Mouse (Mus musculus) heart, embryonic 12.5 days (tissue): Measurements from ENCODE around the gene Oip5. TPM values are rescaled to one million over a fixed set of nuclear protein-coding genes. Genes with fewer than 3 reads are reported as not detected.

Experiments used
- ATAC-seq: fragments of 200-750 bp; cut with Nextera tagmentation; 2 replicates; pipeline ENCODE4 v1.8.0; 2017; ENCODE audit warnings: moderate TSS enrichment, moderate library complexity; ENCODE audit not compliant: insufficient number of reproducible peaks, low FRiP score
- H3K27ac ChIP-seq: fragments of 300-500 bp; sonication (generic); 2 replicates; pipeline ENCODE4 v1.5.1; 2016; ENCODE audit warnings: mild to moderate bottlenecking, moderate library complexity; ENCODE audit not compliant: poor library complexity, severe bottlenecking
- H3K27me3 ChIP-seq: fragments of 300-500 bp; sonication (generic); replicated peaks from 2 replicates; pipeline ENCODE4 v1.6.1; 2016; ENCODE audit warnings: mild to moderate bottlenecking, moderate library complexity
- H3K36me3 ChIP-seq: fragments of 300-500 bp; sonication (generic); 2 replicates; pipeline ENCODE4 v1.6.1; 2016; ENCODE audit warnings: mild to moderate bottlenecking, moderate library complexity
- H3K4me1 ChIP-seq: fragments of 300-500 bp; sonication (generic); replicated peaks from 2 replicates; pipeline ENCODE4 v1.6.1; 2016; ENCODE audit warnings: mild to moderate bottlenecking
- H3K4me2 ChIP-seq: fragments of 300-500 bp; sonication (generic); 2 replicates; pipeline ENCODE4 v1.6.1; 2016; ENCODE audit warnings: mild to moderate bottlenecking, moderate library complexity
- H3K4me3 ChIP-seq: fragments of 300-500 bp; sonication (generic); 2 replicates; pipeline ENCODE4 v1.5.1; 2016; ENCODE audit warnings: mild to moderate bottlenecking
- H3K9ac ChIP-seq: fragments of 300-500 bp; sonication (generic); 2 replicates; pipeline ENCODE4 v1.6.1; 2016; ENCODE audit warnings: mild to moderate bottlenecking, moderate library complexity
- H3K9me3 ChIP-seq: fragments of 300-500 bp; sonication (generic); replicated peaks from 2 replicates; pipeline ENCODE4 v1.6.1; 2016; ENCODE audit warnings: mild to moderate bottlenecking, moderate library complexity
- whole genome bisulfite sequencing: fragments of 180-500 bp; shearing (Covaris S2); methylation state at CpG from one replicate; pipeline ENCODE4 v1.1.7; 2016; 5-methylcytosine and 5-hydroxymethylcytosine counted together
- polyA plus RNA-seq: library from polyadenylated mRNA; unstranded; fragments of >200 nt; fragmentation: Nextera tagmentation; extraction: Ambion mirVana; gene quantifications from 2 replicates; pipeline ENCODE4 v1.2.1, GENCODE M21; 2016

The Oip5 gene
- polyA plus RNA-seq, 1 experiment from 2014 or later: 24.3 TPM

GRCm38 (mm10) chr2:119584282-119584681 is 34.0 kb downstream of the Oip5 start:
- no peak for ATAC-seq
- 83% methylated on average over 8 of the region's 8 CpGs for WGBS
- Histone ChIP-seq H3K9me3 (no peaks in the 10 kb centered on the region), H3K27me3 (no peaks in the 10 kb centered on the region), H3K4me2 (no peak overlapping the region), H3K4me3 (no peak overlapping the region), H3K36me3 (peaks cover 16% of the 10 kb centered on the region; the same call in 1 of the 2 replicates), H3K27ac (no peak overlapping the region), H3K9ac (no peak overlapping the region), H3K4me1 (0 out of 2 replicates have a peak, but pooled peaks cover 4% of the 10 kb centered on the region)

GRCm38 (mm10) chr2:119583439-119583838 is 34.8 kb downstream of the Oip5 start:
- no peak for ATAC-seq
- peaks cover 16% of the 10 kb centered on the region; the same call in 1 of the 2 replicates for H3K36me3 ChIP-seq
- no peak overlapping the region for H3K4me3 ChIP-seq
- WGBS: 34% methylated on average over 2 of the region's 2 CpGs
- no peaks in the 10 kb centered on the region for H3K9me3 ChIP-seq
- no peaks in the 10 kb centered on the region for H3K27me3 ChIP-seq
- H3K4me1 ChIP-seq: 0 out of 2 replicates have a peak, but pooled peaks cover 4% of the 10 kb centered on the region
- no peak overlapping the region for H3K4me2 ChIP-seq
- H3K9ac ChIP-seq: no peak overlapping the region
- H3K27ac ChIP-seq: no peak overlapping the region

- Histone ChIP-seq H3K4me2 (no peak overlapping the region), H3K27me3 (no peaks in the 10 kb centered on the region), H3K27ac (no peak overlapping the region), H3K4me3 (no peak overlapping the region), H3K9ac (no peak overlapping the region), H3K9me3 (no peaks in the 10 kb centered on the region), H3K4me1 (0 out of 2 replicates have a peak, but pooled peaks cover 4% of the 10 kb centered on the region), H3K36me3 (peaks cover 16% of the 10 kb centered on the region; the same call in 1 of the 2 replicates)
- ATAC-seq: no peak
- 89% methylated on average over 3 of the region's 3 CpGs for WGBS
These were observed 36.7 kb downstream of the Oip5 start for GRCm38 (mm10) chr2:119581571-119581970.

DNA sequence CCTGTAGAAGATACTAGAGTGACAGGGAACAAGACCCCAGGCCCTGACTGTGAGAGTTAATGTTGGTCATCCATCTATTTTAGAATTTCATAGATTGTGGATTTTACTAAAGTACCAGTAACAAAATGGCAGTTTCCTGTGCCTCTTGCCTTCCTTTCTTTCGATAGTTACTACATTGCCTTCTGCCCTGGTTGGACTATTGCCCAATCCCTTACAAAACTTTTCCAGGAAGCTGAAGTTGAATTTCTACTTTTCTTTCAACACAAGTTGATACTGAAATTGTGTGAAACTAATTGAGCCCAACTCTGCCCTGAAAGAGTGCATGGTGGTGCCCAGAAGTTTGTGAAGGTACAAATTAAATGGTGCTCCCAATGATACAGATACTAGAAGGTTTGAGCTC is 45.8 kb downstream of the Oip5 start:
- no peak for ATAC-seq
- Histone ChIP-seq H3K27me3 (no peaks in the 10 kb centered on the region), H3K36me3 (peaks cover 16% of the 10 kb centered on the region), H3K9ac (no peak overlapping the region), H3K4me2 (no peak overlapping the region), H3K9me3 (no peaks in the 10 kb centered on the region), H3K4me1 (0 out of 2 replicates have a peak, but pooled peaks cover 4% of the 10 kb centered on the region), H3K27ac (no peak overlapping the region), H3K4me3 (no peak overlapping the region)
- WGBS: 77% methylated on average over 1 of the region's 1 CpGs

DNA sequence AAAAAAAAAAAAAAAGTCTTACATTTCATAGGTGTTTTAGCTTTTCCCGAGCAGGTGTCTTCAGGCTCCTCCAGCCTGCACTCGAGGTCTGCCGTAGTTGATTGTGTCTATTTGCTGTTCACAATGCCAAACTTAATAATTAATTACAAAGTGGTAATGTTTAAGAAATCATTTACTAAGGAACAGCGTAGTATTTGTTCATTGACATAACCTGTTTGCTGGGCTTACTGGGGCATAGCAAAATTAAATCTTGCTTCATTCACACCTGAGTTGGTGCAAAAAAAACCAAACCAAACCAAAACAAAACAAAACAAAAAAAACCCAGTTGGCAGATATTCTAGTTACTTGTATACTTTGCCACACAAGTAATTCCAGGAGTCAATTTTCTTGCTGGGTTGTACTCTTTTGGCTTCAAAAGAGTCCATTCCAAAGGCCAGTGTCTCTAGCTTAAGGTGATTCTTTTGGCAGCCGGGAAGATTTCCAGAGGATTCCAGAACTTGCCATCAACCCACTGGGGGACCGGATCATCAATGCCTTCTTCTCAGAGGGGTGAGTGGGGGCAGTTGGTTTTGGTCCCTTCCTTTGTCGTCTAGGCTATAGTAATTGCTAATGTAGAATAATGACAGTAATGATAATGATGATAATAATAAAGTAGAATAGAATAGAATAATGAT is 52.0 kb downstream of the Oip5 start:
- Histone ChIP-seq H3K4me3 (no peak overlapping the region), H3K36me3 (peaks cover 26% of the 10 kb centered on the region), H3K4me2 (no peak overlapping the region), H3K9ac (no peak overlapping the region), H3K4me1 (0 out of 2 replicates have a peak, but pooled peaks cover 4% of the 10 kb centered on the region), H3K27me3 (no peaks in the 10 kb centered on the region), H3K27ac (no peak overlapping the region), H3K9me3 (no peaks in the 10 kb centered on the region)
- 89% methylated on average over 7 of the region's 7 CpGs for WGBS
- no peak for ATAC-seq

DNA sequence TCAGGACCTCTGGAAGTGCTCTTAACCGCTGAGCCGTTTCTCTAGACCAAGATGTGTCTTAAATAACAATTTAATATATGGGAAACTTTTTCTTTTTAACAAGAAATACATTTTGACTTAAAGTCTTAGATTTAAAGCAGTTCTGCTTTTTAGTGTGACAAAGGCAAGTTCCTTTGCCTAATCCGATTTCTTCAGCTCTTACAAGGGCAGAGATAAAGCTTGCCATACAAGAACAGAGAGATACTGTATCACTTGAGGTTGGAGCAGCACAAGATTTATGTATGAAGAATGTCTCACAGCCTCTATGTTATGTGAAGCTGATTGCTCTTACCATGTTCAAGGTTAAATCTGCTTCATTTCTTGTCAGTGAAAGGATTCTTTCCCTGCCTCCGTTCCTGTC is 53.0 kb downstream of the Oip5 start:
- no peak overlapping the region for H3K9ac ChIP-seq
- H3K27me3 ChIP-seq: no peaks in the 10 kb centered on the region
- no peaks in the 10 kb centered on the region for H3K9me3 ChIP-seq
- peaks cover 26% of the 10 kb centered on the region for H3K36me3 ChIP-seq
- no peak overlapping the region for H3K4me3 ChIP-seq
- 80% methylated on average over 4 of the region's 4 CpGs for WGBS
- no peak for ATAC-seq
- no peak overlapping the region for H3K27ac ChIP-seq
- H3K4me2 ChIP-seq: no peak overlapping the region
- 0 out of 2 replicates have a peak, but pooled peaks cover 4% of the 10 kb centered on the region for H3K4me1 ChIP-seq

GRCm38 (mm10) chr2:119561794-119562193 is 56.5 kb downstream of the Oip5 start:
- no peak overlapping the region for H3K27ac ChIP-seq
- H3K9ac ChIP-seq: no peak overlapping the region
- peaks cover 21% of the 10 kb centered on the region for H3K36me3 ChIP-seq
- H3K4me2 ChIP-seq: no peak overlapping the region
- no peak overlapping the region for H3K4me3 ChIP-seq
- 82% methylated on average over 3 of the region's 3 CpGs for WGBS
- no peak for ATAC-seq
- no peaks in the 10 kb centered on the region for H3K9me3 ChIP-seq
- no peaks in the 10 kb centered on the region for H3K27me3 ChIP-seq
- no peaks in the 10 kb centered on the region for H3K4me1 ChIP-seq

Other genes starting within 250 kb of the Oip5 start
- 3.8 and 4.0 TPM in 2 replicates for gene Ino80, start 140.8 kb downstream of the Oip5 start, polyA plus RNA-seq
- gene Exd1, start 70.8 kb downstream of the Oip5 start, polyA plus RNA-seq: 0.22 and 0.36 TPM in 2 replicates
- 47.0 and 47.2 TPM in 2 replicates for gene Chp1, start 70.8 kb downstream of the Oip5 start, polyA plus RNA-seq
- gene Nusap1, start 171 bp downstream of the Oip5 start, polyA plus RNA-seq: 51.6 and 53.3 TPM in 2 replicates
- 54.8 and 56.7 TPM in 2 replicates for gene Ndufaf1, start 44.4 kb upstream of the Oip5 start, polyA plus RNA-seq
- 34.2 and 34.7 TPM in 2 replicates for gene Rtf1, start 56.6 kb upstream of the Oip5 start, polyA plus RNA-seq
- 3.0 and 3.1 TPM in 2 replicates for gene Itpka, start 123.9 kb upstream of the Oip5 start, polyA plus RNA-seq
- 0.13 and 0.17 TPM in 2 replicates for gene Ltk, start 142.0 kb upstream of the Oip5 start, polyA plus RNA-seq
- 22.8 and 23.9 TPM in 2 replicates for gene Rpap1, start 169.1 kb upstream of the Oip5 start, polyA plus RNA-seq
- gene Tyro3, start 179.3 kb upstream of the Oip5 start, polyA plus RNA-seq: 9.2 and 10.7 TPM in 2 replicates